Mouse (Mus musculus) naive thymus-derived CD4-positive, alpha-beta T cell, adult 2 months (primary cell): ENCODE results near the gene Zfyve27.

Experiments
- DNase-seq: peaks from one replicate; pipeline ENCODE4 v3.0.0-alpha.2; 2011; ENCODE audit warnings: low read depth

Gene Zfyve27

GRCm38 (mm10) chr19:42142757-42143156 is 21.0 kb upstream of the Zfyve27 start:
- no peak for DNase-seq

GRCm38 (mm10) chr19:42144067-42144466 is 19.7 kb upstream of the Zfyve27 start:
- no peak for DNase-seq

- DNase-seq, result peak; percentile 91
These were observed 19.1 kb upstream of the Zfyve27 start for GRCm38 (mm10) chr19:42144541-42145167.

- DNase-seq, result no peak
These were observed 18.5 kb upstream of the Zfyve27 start for GRCm38 (mm10) chr19:42145210-42145609.

GRCm38 (mm10) chr19:42145731-42146130 is 18.0 kb upstream of the Zfyve27 start:
- no peak for DNase-seq

- no peak for DNase-seq
These were observed 17.3 kb upstream of the Zfyve27 start for GRCm38 (mm10) chr19:42146276-42147010.

- peak; percentile 60 for DNase-seq
These were observed 16.5 kb upstream of the Zfyve27 start, which contains the start of gene Marveld1 for GRCm38 (mm10) chr19:42147170-42147768. Gene Marveld1 (plus strand): TSS chr19:42147400.

GRCm38 (mm10) chr19:42147769-42148568 is 15.8 kb upstream of the Zfyve27 start:
- DNase-seq, result peak; percentile 61

- no peak for DNase-seq
These were observed 15.2 kb upstream of the Zfyve27 start for GRCm38 (mm10) chr19:42148569-42148860.

GRCm38 (mm10) chr19:42151990-42152389 is 11.8 kb upstream of the Zfyve27 start:
- DNase-seq, result peak; percentile 87

GRCm38 (mm10) chr19:42157493-42158237 is 6.1 kb upstream of the Zfyve27 start:
- no peak for DNase-seq

- DNase-seq, result no peak
These were observed 5.3 kb upstream of the Zfyve27 start for GRCm38 (mm10) chr19:42158246-42159017.

- DNase-seq, result no peak
These were observed 437 bp downstream of the Zfyve27 start for GRCm38 (mm10) chr19:42164188-42164587.

GRCm38 (mm10) chr19:42166130-42166529 is 2.4 kb downstream of the Zfyve27 start:
- DNase-seq, result peak; percentile 91

- DNase-seq, result no peak
These were observed 3.0 kb downstream of the Zfyve27 start for GRCm38 (mm10) chr19:42166766-42167165.

GRCm38 (mm10) chr19:42167489-42167888 is 3.7 kb downstream of the Zfyve27 start:
- no peak for DNase-seq

GRCm38 (mm10) chr19:42169322-42169975 is 5.7 kb downstream of the Zfyve27 start:
- DNase-seq, result no peak

- peak; percentile 97 for DNase-seq
These were observed 6.5 kb downstream of the Zfyve27 start for GRCm38 (mm10) chr19:42170025-42170969.

- DNase-seq, result no peak
These were observed 13.1 kb downstream of the Zfyve27 start for GRCm38 (mm10) chr19:42176841-42177240.
